Mouse (Mus musculus) forebrain, embryonic 15.5 days (tissue): ENCODE results near the gene Eif1. TPM values are rescaled to one million over a fixed set of nuclear protein-coding genes. Genes with fewer than 3 reads are reported as not detected.
A peak's percentile ranks its signal among the peaks of the same experiment; 100 is the strongest.
"Not testable (repeated sequence)": the region's sequence is repeated elsewhere in the genome, so short reads cannot be mapped to it uniquely, and the experiment has no call there.

Experiments used
- ATAC-seq: fragments of 200-750 bp; cut with Nextera tagmentation; replicated peaks from 2 replicates; pipeline ENCODE4 v1.8.0; 2017; ENCODE audit warnings: mild to moderate bottlenecking, moderate TSS enrichment, moderate library complexity
- H3K27ac ChIP-seq: fragments of 300-500 bp; sonication (generic); replicated peaks from 2 replicates; pipeline ENCODE4 v1.5.1; 2015; ENCODE audit warnings: mild to moderate bottlenecking, inconsistent platforms
- H3K27me3 ChIP-seq: fragments of 300-500 bp; sonication (generic); 2 replicates; pipeline ENCODE4 v1.6.1; 2015; ENCODE audit warnings: inconsistent platforms
- H3K36me3 ChIP-seq: fragments of 300-500 bp; sonication (generic); 2 replicates; pipeline ENCODE4 v1.6.1; 2015; ENCODE audit warnings: mild to moderate bottlenecking, inconsistent platforms
- H3K4me1 ChIP-seq: fragments of 300-500 bp; sonication (generic); 2 replicates; pipeline ENCODE4 v1.6.1; 2015; ENCODE audit warnings: inconsistent platforms
- H3K4me2 ChIP-seq: fragments of 300-500 bp; sonication (generic); replicated peaks from 2 replicates; pipeline ENCODE4 v1.6.1; 2015; ENCODE audit warnings: mild to moderate bottlenecking, inconsistent platforms
- H3K4me3 ChIP-seq: fragments of 300-500 bp; sonication (generic); 2 replicates; pipeline ENCODE4 v1.5.1; 2015; ENCODE audit warnings: mild to moderate bottlenecking, inconsistent platforms
- H3K9ac ChIP-seq: fragments of 300-500 bp; sonication (generic); replicated peaks from 2 replicates; pipeline ENCODE4 v1.6.1; 2015; ENCODE audit warnings: mild to moderate bottlenecking, inconsistent platforms
- H3K9me3 ChIP-seq: fragments of 300-500 bp; sonication (generic); 2 replicates; pipeline ENCODE4 v1.6.1; 2016; ENCODE audit warnings: inconsistent platforms
- WGBS: fragments of 180-500 bp; shearing (Covaris S2); methylation state at CpG from one replicate; pipeline ENCODE4 v1.1.7; 2015; ENCODE audit warnings: mixed read lengths; 5-methylcytosine and 5-hydroxymethylcytosine counted together
- polyA plus RNA-seq: library from polyadenylated mRNA; unstranded; fragments of >200 nt; fragmentation: Nextera tagmentation; extraction: Ambion mirVana; gene quantifications from 2 replicates; pipeline ENCODE4 v1.2.1, GENCODE M21; 2015

Eif1 gene
- polyA plus RNA-seq, 1 experiment from 2014 or later, result 1,271 TPM

GRCm38 (mm10) chr11:100290235-100290634, 29.4 kb upstream of the Eif1 start:
- Histone ChIP-seq H3K9ac (no peak overlapping the region), H3K4me1 (peaks cover 15% of the 10 kb centered on the region; the same call in 1 of the 2 replicates), H3K36me3 (no peaks in the 10 kb centered on the region), H3K4me3 (no peak overlapping the region), H3K27ac (no peak overlapping the region), H3K9me3 (no peaks in the 10 kb centered on the region), H3K27me3 (no peaks in the 10 kb centered on the region), H3K4me2 (no peak overlapping the region)
- ATAC-seq, result no peak
- WGBS, result 17% methylated on average over 5 of the region's 5 CpGs

DNA sequence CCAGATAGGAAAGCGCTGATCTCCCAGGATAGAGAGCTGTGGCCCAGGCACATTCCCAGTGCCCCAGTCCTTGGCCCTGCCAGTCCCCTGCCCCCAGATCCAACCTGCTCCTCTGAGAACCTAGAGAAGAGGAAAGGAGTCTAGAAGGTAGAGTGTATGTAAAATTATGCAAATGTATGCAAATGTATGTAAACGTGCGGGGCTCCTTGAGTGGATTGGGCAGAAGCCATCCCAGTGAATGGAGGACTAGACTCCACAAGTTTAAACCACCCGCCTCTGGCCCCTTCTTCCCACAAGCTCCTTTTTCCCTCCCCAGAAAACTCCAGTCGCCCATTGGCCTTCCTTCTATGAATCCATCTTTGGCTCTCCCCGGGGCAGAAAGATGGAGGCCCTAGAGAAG, 26.8 kb upstream of the Eif1 start:
- Histone ChIP-seq H3K4me1 (peaks cover 16% of the 10 kb centered on the region; the same call in 1 of the 2 replicates), H3K4me2 (no peak overlapping the region), H3K9me3 (no peaks in the 10 kb centered on the region), H3K36me3 (no peaks in the 10 kb centered on the region), H3K9ac (no peak overlapping the region), H3K27me3 (no peaks in the 10 kb centered on the region), H3K4me3 (no peak overlapping the region), H3K27ac (no peak overlapping the region)
- ATAC-seq, result peak; percentile 57
- 33% methylated on average over 6 of the region's 6 CpGs for WGBS

DNA sequence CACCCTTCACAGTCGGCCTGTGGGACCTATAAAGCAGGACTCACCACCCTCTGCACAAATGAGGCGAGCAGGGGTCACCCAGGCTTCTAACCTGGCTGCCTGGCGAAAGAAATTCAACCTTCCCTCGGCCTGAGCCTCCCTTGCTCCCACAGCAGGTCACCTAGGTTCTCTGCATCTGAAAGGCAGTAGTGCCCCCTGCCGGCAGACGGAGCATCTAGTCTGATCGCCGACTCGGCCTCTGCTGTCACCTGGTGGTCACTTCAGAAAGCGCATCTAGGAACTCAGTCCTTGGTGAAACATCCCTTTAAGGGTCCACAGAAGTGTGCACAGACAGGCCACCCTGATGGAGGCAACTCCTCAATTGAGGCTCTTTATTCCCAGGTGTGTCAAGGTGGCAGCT, 24.4 kb upstream of the Eif1 start:
- H3K9me3 ChIP-seq, result no peaks in the 10 kb centered on the region
- 5% methylated on average over 10 of the region's 10 CpGs for WGBS
- peaks cover 19% of the 10 kb centered on the region; the same call in 1 of the 2 replicates for H3K4me1 ChIP-seq
- no peak overlapping the region for H3K27ac ChIP-seq
- H3K36me3 ChIP-seq, result no peaks in the 10 kb centered on the region
- H3K27me3 ChIP-seq, result no peaks in the 10 kb centered on the region
- no peak overlapping the region; the same call in 1 of the 2 replicates for H3K4me2 ChIP-seq
- no peak overlapping the region for H3K4me3 ChIP-seq
- ATAC-seq, result peak; percentile 27
- H3K9ac ChIP-seq, result no peak overlapping the region

- Histone ChIP-seq H3K27ac (no peak overlapping the region), H3K4me3 (0 out of 2 replicates have a peak overlapping the region, but pooled peaks have one; percentile 23), H3K9ac (no peak overlapping the region), H3K4me1 (peaks cover 9% of the 10 kb centered on the region; the same call in 1 of the 2 replicates), H3K27me3 (no peaks in the 10 kb centered on the region), H3K36me3 (no peaks in the 10 kb centered on the region), H3K9me3 (no peaks in the 10 kb centered on the region), H3K4me2 (peak overlapping the region; percentile 32)
- ATAC-seq, result no peak
- WGBS, result 46% methylated on average over 5 of the region's 5 CpGs
Measured at GRCm38 (mm10) chr11:100297801-100298200, 21.9 kb upstream of the Eif1 start.

DNA sequence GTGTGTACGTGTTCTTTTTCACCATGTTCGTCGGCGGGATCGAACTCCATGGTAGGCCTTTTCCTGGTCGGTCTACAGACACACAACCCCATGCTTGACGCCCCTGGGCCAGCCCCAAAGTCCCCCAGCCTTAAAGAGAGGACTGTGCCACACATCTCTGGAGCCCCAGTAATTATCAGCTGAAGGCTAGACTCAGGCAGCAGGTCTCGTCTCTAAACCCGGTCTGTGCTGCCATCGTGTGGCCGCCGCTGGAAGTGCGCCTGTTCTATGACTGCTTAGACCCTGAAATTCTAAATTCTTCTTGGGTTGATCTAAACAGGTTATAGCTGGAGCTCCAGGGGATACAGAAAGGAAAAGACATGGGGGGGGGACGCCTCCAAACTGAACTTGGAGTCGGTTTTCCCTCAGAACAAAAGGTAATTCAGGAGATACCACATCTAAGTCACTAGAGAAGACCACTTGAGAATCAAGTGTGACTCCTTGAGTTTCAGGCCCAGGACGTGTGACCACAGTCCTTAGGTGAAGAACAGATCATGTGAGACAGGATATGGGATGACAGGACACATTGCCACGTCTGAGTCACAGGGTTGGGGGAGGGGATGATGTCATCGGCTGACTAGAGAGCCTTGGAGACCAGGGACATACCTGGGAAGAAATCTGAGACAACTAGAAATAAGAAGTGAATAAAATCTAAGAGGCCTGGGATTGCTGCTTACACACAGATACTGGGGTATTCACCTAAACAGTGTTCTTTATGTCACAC, 21.2 kb upstream of the Eif1 start:
- H3K9me3 ChIP-seq, result no peaks in the 10 kb centered on the region
- H3K27me3 ChIP-seq, result no peaks in the 10 kb centered on the region
- H3K4me2 ChIP-seq, result peak overlapping the region; percentile 32
- H3K4me1 ChIP-seq, result peaks cover 4% of the 10 kb centered on the region; the same call in 1 of the 2 replicates
- H3K4me3 ChIP-seq, result peak overlapping the region; percentile 23
- WGBS, result 20% methylated on average over 18 of the region's 18 CpGs
- H3K27ac ChIP-seq, result no peak overlapping the region
- peak; percentile 79 for ATAC-seq
- H3K9ac ChIP-seq, result 0 out of 2 replicates have a peak overlapping the region, but pooled peaks have one; percentile 30
- H3K36me3 ChIP-seq, result no peaks in the 10 kb centered on the region

GRCm38 (mm10) chr11:100300293-100300692, 19.4 kb upstream of the Eif1 start:
- Histone ChIP-seq H3K36me3 (no peaks in the 10 kb centered on the region), H3K4me1 (peaks cover 4% of the 10 kb centered on the region; the same call in 1 of the 2 replicates), H3K4me3 (no peak overlapping the region), H3K9me3 (no peaks in the 10 kb centered on the region), H3K4me2 (no peak overlapping the region), H3K27me3 (no peaks in the 10 kb centered on the region), H3K27ac (no peak overlapping the region), H3K9ac (no peak overlapping the region)
- WGBS, result 9% methylated on average over 5 of the region's 5 CpGs
- no peak for ATAC-seq

DNA sequence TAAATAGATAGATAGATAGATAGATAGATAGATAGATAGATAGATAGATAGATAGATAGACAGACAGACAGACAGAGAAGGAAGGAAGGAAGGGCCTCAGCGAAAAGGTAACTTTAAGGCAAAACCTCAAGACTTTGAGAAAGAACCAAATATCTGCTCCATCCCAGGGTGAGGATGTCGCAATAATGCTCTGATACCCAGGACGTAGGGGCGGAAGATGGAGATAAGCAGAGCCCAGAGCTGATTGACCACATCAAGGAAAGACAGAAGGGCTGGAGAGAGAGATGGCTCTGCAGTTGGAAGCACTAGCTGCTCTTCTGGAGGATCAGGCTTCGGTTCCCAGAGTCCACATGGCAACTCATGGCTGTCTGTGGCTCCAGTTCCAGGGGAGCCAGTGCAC, 18.4 kb upstream of the Eif1 start:
- Histone ChIP-seq H3K27ac (no peak overlapping the region), H3K4me1 (peaks cover 4% of the 10 kb centered on the region; the same call in 1 of the 2 replicates), H3K4me3 (no peak overlapping the region), H3K9me3 (no peaks in the 10 kb centered on the region), H3K9ac (no peak overlapping the region), H3K4me2 (no peak overlapping the region), H3K36me3 (no peaks in the 10 kb centered on the region), H3K27me3 (no peaks in the 10 kb centered on the region)
- 93% methylated on average over 5 of the region's 5 CpGs for WGBS
- no peak for ATAC-seq

DNA sequence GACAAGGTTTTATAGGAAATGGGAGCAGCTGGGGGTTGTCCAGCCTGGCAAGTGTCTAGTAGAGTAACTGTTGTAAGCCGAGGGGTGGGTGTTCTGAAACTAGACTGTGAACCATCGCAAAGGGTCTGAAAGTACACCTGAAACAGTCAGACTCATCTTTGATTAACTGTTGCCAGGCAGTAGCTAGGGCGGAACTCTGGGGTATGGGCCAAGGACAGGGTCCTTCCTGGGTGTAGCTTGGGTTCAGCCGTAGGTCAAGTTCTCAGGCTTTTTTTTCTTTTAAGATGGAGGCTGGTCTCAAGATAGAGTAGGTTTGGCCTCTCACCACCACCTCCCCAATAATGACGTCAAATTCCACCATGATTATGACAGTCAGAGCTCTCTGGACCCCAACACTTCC, 11.8 kb upstream of the Eif1 start:
- H3K4me1 ChIP-seq, result no peaks in the 10 kb centered on the region
- WGBS, result 95% methylated on average over 5 of the region's 5 CpGs
- H3K27me3 ChIP-seq, result no peaks in the 10 kb centered on the region
- H3K9me3 ChIP-seq, result no peaks in the 10 kb centered on the region
- no peak overlapping the region for H3K4me2 ChIP-seq
- no peak overlapping the region for H3K9ac ChIP-seq
- no peaks in the 10 kb centered on the region for H3K36me3 ChIP-seq
- no peak for ATAC-seq
- H3K27ac ChIP-seq, result no peak overlapping the region
- no peak overlapping the region for H3K4me3 ChIP-seq

DNA sequence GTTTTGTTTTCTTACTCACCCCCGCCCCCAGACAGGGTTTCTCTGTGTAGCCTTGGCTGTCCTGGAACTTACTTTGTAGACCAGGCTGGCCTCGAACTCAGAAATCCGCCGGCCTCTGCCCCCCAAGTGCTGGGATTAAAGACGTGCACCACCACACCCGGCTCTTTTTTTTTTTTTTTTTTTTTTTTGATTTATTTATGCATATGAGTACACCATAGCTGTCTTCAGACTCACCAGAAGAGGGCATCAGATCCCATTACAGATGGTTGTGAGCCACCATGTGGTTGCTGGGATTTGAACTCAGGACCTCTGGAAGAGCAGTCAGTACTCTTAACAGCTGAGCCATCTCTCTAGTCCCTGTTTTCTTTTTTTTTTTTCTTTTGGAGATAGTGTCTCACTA, 11.0 kb upstream of the Eif1 start:
- not testable (repeated sequence) for H3K4me1 ChIP-seq, H3K4me3 ChIP-seq, H3K36me3 ChIP-seq, H3K9me3 ChIP-seq, H3K27ac ChIP-seq, ATAC-seq, H3K27me3 ChIP-seq, H3K9ac ChIP-seq, H3K4me2 ChIP-seq
- 93% methylated on average over 6 of the region's 6 CpGs for WGBS

GRCm38 (mm10) chr11:100311656-100312055, 8.0 kb upstream of the Eif1 start:
- H3K27me3 ChIP-seq, result no peaks in the 10 kb centered on the region
- no peak overlapping the region for H3K4me3 ChIP-seq
- WGBS, result 93% methylated on average over 1 of the region's 1 CpGs
- no peaks in the 10 kb centered on the region for H3K4me1 ChIP-seq
- no peak overlapping the region for H3K4me2 ChIP-seq
- no peaks in the 10 kb centered on the region for H3K9me3 ChIP-seq
- H3K36me3 ChIP-seq, result no peaks in the 10 kb centered on the region
- ATAC-seq, result no peak
- no peak overlapping the region for H3K9ac ChIP-seq
- no peak overlapping the region for H3K27ac ChIP-seq

DNA sequence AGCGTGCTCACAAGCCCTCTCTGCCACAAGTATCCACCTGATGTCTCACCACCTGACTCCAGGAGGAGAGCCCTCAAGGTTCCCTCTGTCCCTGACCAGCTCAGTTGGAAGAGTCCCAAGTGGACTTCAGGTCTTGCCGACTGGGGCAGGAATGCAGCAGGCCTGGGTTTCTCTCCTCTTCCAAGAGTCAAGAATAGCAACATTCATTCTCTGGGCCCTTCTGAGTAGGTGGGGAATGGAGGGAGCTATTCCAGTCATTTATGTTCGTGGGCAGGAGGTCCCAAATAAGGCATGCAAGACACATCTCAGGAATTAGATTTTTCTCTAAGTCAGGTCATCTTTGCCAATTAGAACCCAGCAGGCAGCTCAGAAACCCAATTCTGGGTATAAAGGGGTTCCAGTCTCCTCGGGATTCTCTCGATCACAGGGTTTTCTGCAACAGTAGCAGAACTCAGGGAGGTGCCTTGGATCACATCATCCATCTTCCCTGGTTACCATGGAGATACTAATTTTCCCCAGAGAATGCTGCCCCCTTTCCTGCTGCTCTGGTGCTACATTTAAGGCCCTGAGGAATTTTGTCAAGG, 7.5 kb upstream of the Eif1 start:
- Histone ChIP-seq H3K27me3 (no peaks in the 10 kb centered on the region), H3K27ac (no peak overlapping the region), H3K9ac (no peak overlapping the region), H3K4me2 (no peak overlapping the region), H3K4me1 (no peaks in the 10 kb centered on the region), H3K9me3 (no peaks in the 10 kb centered on the region), H3K4me3 (no peak overlapping the region), H3K36me3 (no peaks in the 10 kb centered on the region)
- no peak for ATAC-seq
- WGBS, result 20% methylated on average over 5 of the region's 5 CpGs

DNA sequence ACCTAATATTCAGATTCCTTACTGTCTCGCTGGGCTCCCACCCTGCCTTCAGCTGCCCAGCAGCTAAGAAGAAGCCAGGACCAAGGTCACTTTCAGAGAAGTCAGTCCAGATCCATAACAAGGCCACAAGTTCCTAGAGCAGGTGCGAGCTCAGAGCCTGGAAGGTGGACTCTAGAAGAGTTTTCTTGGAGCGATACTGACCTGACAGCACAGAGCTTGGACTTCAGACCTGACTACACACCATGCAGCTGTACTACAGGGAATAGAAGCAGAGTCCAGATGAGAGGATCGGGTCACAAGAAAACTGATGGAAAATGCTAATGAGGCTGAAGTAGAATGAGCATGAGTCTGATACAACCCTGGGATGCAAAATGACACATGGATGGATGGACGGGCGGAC, 6.3 kb upstream of the Eif1 start:
- Histone ChIP-seq H3K27me3 (no peaks in the 10 kb centered on the region), H3K4me3 (no peak overlapping the region), H3K9me3 (no peaks in the 10 kb centered on the region), H3K9ac (no peak overlapping the region), H3K27ac (no peak overlapping the region), H3K4me1 (no peaks in the 10 kb centered on the region), H3K4me2 (no peak overlapping the region), H3K36me3 (no peaks in the 10 kb centered on the region)
- no peak for ATAC-seq
- 89% methylated on average over 6 of the region's 6 CpGs for WGBS
